Mouse (Mus musculus): ENCODE results near the gene Setmar.

GRCm38 (mm10) chr6:108074624-108075023 is 9.8 kb downstream of the Setmar start:
- TF ChIP-seq CTCF (IDR thresholded peaks at IDR 0.05; ENCODE audit: extremely low read depth, insufficient read depth, low read length), result no peak
- TF ChIP-seq POLR2A (IDR thresholded peaks at IDR 0.05; ENCODE audit: extremely low read depth, insufficient read depth, low read length), result no peak
